Mouse (Mus musculus) liver, postnatal 0 days (tissue): ENCODE measurements around the gene Phyhd1.

Source experiments
- CTCF ChIP-seq: sonication (generic); IDR thresholded peaks from 2 replicates; pipeline ENCODE4 v1.5.1; 2016; ENCODE audit warnings: antibody characterized with exemption, low read depth
- EP300 ChIP-seq: IDR thresholded peaks from 2 replicates; pipeline ENCODE4 v1.6.1; 2016; ENCODE audit warnings: antibody characterized with exemption, low read depth, mild to moderate bottlenecking

DNA sequence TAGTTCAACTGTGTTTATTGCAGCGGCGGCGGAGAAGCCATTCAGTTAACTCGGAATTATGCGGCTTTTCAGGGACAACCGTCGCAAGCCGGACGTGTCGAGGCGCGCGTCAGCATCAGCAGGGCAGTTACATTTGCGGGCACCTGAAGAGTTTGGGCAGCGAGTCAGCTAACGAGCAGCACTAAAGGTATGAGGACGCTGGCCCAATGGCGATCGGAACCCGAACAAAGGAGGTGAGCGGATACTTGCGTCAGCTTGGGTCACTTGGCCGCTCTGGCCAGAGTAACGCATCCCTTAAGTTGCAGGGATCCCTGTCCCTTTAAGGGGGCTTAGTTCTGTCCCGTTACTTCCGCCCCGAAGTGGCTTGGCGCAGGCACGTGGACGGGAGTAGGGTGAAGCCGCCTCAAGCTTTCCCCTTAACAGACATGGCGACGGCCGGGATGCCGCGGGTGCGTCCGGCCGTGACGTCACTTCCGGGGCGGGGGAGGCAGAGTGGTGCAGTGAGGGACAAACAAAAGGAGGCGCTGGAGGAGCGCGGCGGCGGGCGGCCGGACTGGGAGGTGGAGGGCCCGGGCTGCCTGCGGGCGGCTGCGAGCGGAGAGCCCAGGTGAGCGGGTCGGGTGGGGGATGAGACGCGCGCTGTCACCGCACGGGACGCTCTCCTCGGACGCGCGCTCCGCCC lies 28.7 kb upstream of the Phyhd1 start, which contains the start of gene Lrrc8a:
- TF ChIP-seq CTCF (peak; percentile 67), EP300 (peak; percentile 69; the same call in 1 of the 2 replicates)
